ENCODE assay signal across 7 mouse cellular contexts in the genomic region with DNA sequence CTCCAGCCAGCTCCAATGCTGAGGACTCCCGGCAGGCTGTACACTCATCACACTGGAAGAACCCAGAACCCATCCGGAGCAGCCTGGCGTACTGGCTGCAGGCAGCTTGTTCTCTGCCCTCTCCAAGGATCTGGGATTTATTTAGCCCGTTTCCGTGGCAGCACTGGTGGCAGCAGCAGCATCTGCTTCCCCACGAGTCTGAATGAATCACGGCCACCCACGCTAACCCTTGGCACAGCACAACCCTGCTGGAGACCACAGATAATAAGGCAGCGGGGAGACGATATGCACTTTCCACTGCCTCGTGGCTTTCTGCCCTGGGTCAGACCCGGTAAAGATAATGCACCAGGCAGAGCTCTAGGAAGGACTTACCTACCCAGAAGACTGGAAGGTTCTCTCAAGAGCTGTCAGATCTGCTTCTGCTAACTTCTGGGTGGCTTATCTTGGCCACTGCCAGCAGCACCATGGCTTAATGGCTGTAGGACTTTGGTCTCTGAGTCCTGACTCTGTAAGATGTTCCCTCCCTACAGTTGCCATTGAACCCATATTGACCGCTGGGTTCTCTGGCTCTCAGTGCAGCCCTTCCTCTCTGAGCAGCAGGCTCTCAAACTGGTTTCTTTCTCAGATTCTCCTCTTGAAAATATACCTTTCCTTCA.
A peak's percentile ranks its signal among the peaks of the same experiment; 100 is the strongest.
DNase-seq lines count a peak whose midpoint lies in the region; ATAC-seq and TF ChIP-seq lines count a peak whose summit lies in the region.

No protein-coding gene starts in this region.

- no peaks in the 10 kb centered on the region for H3K9me3 ChIP-seq in hindbrain, embryonic 11.5 days (ENCODE audit: control insufficient read depth, low read length)

- no peaks in the 10 kb centered on the region for H3K36me3 ChIP-seq in C2C12 (ENCODE audit: control insufficient read depth, insufficient read depth)
- H3K36me3 ChIP-seq in hindbrain, embryonic 11.5 days (ENCODE audit: control insufficient read depth, insufficient read depth, low read length) = no peaks in the 10 kb centered on the region

- H3K79me3 ChIP-seq in C2C12 (ENCODE audit: low read depth) = no peaks in the 10 kb centered on the region

- ATAC-seq in activated CD4-positive, CD25-positive, alpha-beta regulatory T cell, adult 4 months = no peak
- no peak for ATAC-seq in hindbrain, embryonic 11.5 days (ENCODE audit: low FRiP score)

- WGBS in hindbrain, embryonic 11.5 days = 67% methylated on average over 13 of the region's 13 CpGs

- peak overlapping the region; percentile 1 for H3ac ChIP-seq in C2C12 (ENCODE audit: control insufficient read depth, insufficient read length, low read depth)

- H3K27ac ChIP-seq in cortical plate, adult 2 months (ENCODE audit: insufficient read depth, low read length) = peak overlapping the region; percentile 48
- no peak overlapping the region for H3K27ac ChIP-seq in hindbrain, embryonic 11.5 days (ENCODE audit: low read depth, low read length)

- peak; percentile 77 for TF ChIP-seq POLR2A in cortical plate, adult 2 months (IDR thresholded peaks at IDR 0.05; ENCODE audit: extremely low read depth, insufficient read depth, low read length)

- H3K4me3 ChIP-seq in C2C12 (ENCODE audit: insufficient read depth, poor library complexity, severe bottlenecking) = no peak overlapping the region
- H3K4me3 ChIP-seq in cortical plate, adult 2 months (ENCODE audit: insufficient read depth, low read length) = no peak overlapping the region
- no peak overlapping the region for H3K4me3 ChIP-seq in hindbrain, embryonic 11.5 days (ENCODE audit: low read depth, low read length)

- H3K4me2 ChIP-seq in hindbrain, embryonic 11.5 days (replicated peaks; ENCODE audit: low read depth, low read length) = no peak overlapping the region

- peak; percentile 55 for DNase-seq in 3134 (ENCODE audit: extremely low read depth, insufficient read length, low spot score)
- DNase-seq in layer of hippocampus, adult 9-10 months (ENCODE audit: low spot score) = peak; percentile 68
- DNase-seq in right cerebral cortex, postnatal 10 days (ENCODE audit: low spot score in 2 of 2) = peak; percentile 86 to 92
- no peak for DNase-seq in hindbrain, embryonic 11.5 days (ENCODE audit: low spot score)

- no peaks in the 10 kb centered on the region for H3K27me3 ChIP-seq in C2C12 (ENCODE audit: control insufficient read depth, insufficient read depth, insufficient read length)
- no peaks in the 10 kb centered on the region for H3K27me3 ChIP-seq in hindbrain, embryonic 11.5 days (ENCODE audit: control insufficient read depth, insufficient read depth, low read length)

- H3K4me1 ChIP-seq in cortical plate, adult 2 months (ENCODE audit: control insufficient read depth, insufficient read depth, low read length) = peaks cover 17% of the 10 kb centered on the region
- H3K4me1 ChIP-seq in hindbrain, embryonic 11.5 days (replicated peaks; ENCODE audit: control insufficient read depth, insufficient read depth, low read length) = no peaks in the 10 kb centered on the region

- H3K9ac ChIP-seq in hindbrain, embryonic 11.5 days (ENCODE audit: low read depth, low read length) = no peak overlapping the region

- TF ChIP-seq CTCF in C2C12 (IDR thresholded peaks at IDR 0.05; ENCODE audit: control insufficient read depth, insufficient read depth, insufficient read length) = no peak
- TF ChIP-seq CTCF in cortical plate, adult 2 months (IDR thresholded peaks at IDR 0.05; ENCODE audit: extremely low read depth, insufficient read depth, low read length) = no peak

- no peaks in the 10 kb centered on the region for H3K79me2 ChIP-seq in C2C12 (ENCODE audit: control insufficient read depth, insufficient read depth)

TF ChIP-seq in C2C12, 6 proteins besides CTCF, POLR2A, EP300 and RAD21:
- no peak for TF ChIP-seq CEBPB (IDR thresholded peaks at IDR 0.05; ENCODE audit: low read depth)
- no peak for TF ChIP-seq MYOD1 (IDR thresholded peaks at IDR 0.05; ENCODE audit: control insufficient read depth, insufficient read length, low read depth)
- no peak for TF ChIP-seq USF1 (IDR thresholded peaks at IDR 0.05; ENCODE audit: low read depth)
- no peak for TF ChIP-seq MYOG (IDR thresholded peaks at IDR 0.05; ENCODE audit: control insufficient read depth, extremely low read depth, insufficient read length)
- no peak for TF ChIP-seq MAX (IDR thresholded peaks at IDR 0.05)
- no peak for TF ChIP-seq FOSL1 (IDR thresholded peaks at IDR 0.05; ENCODE audit: insufficient read depth, low read length, poor library complexity, severe bottlenecking)
TF ChIP-seq in C2C12: peak in this region for 0.
